Mouse (Mus musculus): ENCODE data around the gene Ngf. TPM values are rescaled to one million over a fixed set of nuclear protein-coding genes. Genes with fewer than 3 reads are reported as not detected.

Gene Ngf
- polyA plus RNA-seq, 1 experiment from 2014 or later = 1.0 TPM

DNA sequence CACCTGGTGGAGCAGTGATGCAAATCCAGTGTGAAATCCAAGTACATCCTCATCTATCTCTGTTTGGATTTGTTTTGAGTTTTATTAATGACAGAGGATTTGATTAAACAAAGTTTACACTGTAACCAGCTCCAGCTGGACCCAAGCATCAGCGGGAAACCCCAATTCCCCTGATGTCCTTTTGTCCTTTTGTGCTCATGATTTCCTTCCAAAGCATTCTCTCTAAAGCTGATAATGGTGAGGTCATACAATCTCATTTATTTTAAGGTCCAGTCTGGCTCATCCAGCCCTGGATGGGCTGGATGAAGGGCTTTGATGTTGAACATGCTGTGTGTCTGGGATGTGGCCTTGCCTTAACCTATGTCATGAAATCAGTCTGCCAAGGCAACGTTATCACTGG, 30.3 kb downstream of the Ngf start:
- no peak for DNase-seq (ENCODE audit: low spot score)
- WGBS = 77% methylated on average over 2 of the region's 2 CpGs

DNA sequence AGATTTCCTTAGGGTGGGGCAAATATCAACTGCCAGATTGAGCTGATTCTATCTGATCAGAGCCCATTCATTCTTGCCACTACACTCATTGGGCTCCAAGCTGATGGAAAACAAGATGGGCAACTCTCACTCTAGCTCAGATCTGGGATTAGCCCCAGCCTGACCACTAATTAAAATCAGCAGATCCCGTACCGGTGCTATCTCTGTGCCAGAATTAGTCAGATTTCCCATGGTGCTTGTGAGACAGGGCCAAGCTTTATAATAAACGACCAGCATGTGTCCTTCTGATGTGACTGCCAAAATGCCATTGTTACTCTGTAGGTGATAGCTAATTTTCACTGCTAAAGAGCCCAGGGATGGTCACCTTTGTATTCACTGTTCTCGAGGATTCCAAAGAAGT, 31.5 kb downstream of the Ngf start:
- ATAC-seq (ENCODE audit: insufficient read depth, low FRiP score, low TSS enrichment) (no peak), DNase-seq (ENCODE audit: low spot score) (no peak)
- H3K9me3 ChIP-seq (ENCODE audit: control insufficient read depth, low read length) = no peaks in the 10 kb centered on the region
- H3K27me3 ChIP-seq (ENCODE audit: control insufficient read depth, insufficient read depth, low read length) = no peaks in the 10 kb centered on the region
- H3K4me2 ChIP-seq (ENCODE audit: low read depth) = no peak overlapping the region
- no peak overlapping the region for H3K27ac ChIP-seq (ENCODE audit: low read depth, low read length)
- no peak overlapping the region for H3K9ac ChIP-seq (ENCODE audit: low read length)
- 86% methylated on average over 4 of the region's 4 CpGs for WGBS
- no peak overlapping the region for H3K4me3 ChIP-seq (ENCODE audit: low read depth, low read length)
- H3K4me1 ChIP-seq (ENCODE audit: control insufficient read depth, insufficient read depth, low read length) = peaks cover 2% of the 10 kb centered on the region; the same call in 1 of the 2 replicates
- no peaks in the 10 kb centered on the region for H3K36me3 ChIP-seq (ENCODE audit: control insufficient read depth, insufficient read depth, low read length)

More for the DNA sequence above, 30.3 kb downstream of the Ngf start:
- Histone ChIP-seq H3K27ac (ENCODE audit: low read depth, low read length) (no peak overlapping the region), H3K27me3 (ENCODE audit: control insufficient read depth, insufficient read depth, low read length) (no peaks in the 10 kb centered on the region), H3K4me3 (ENCODE audit: low read depth, low read length) (no peak overlapping the region), H3K4me2 (ENCODE audit: low read depth) (no peak overlapping the region), H3K36me3 (ENCODE audit: control insufficient read depth, insufficient read depth, low read length) (no peaks in the 10 kb centered on the region), H3K9me3 (ENCODE audit: control insufficient read depth, low read length) (no peaks in the 10 kb centered on the region), H3K4me1 (ENCODE audit: control insufficient read depth, insufficient read depth, low read length) (no peaks in the 10 kb centered on the region), H3K9ac (ENCODE audit: low read length) (no peak overlapping the region)
- no peak for ATAC-seq (ENCODE audit: insufficient read depth, low FRiP score, low TSS enrichment)

DNA sequence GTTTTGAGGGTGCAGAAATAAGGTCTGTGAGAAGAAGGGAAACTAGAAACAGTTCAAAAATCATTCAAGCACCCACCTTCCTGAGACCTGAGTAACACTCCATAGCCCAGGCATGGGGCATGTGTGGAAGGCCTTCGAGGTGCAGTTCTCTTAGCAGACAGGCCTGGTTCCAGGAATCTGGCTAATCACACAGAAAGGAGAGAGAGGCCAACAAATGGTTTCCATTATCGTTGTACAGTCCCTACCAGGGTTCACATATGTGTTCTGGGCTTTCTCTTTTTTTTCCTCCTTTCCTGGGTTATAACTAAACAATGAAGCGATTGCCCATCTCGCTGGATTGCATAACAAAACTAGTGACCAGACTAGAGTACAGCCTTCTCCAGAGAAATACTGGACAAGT, 35.4 kb downstream of the Ngf start:
- Histone ChIP-seq H3K36me3 (ENCODE audit: control insufficient read depth, insufficient read depth, low read length) (no peaks in the 10 kb centered on the region), H3K27ac (ENCODE audit: low read depth, low read length) (no peak overlapping the region), H3K4me1 (ENCODE audit: control insufficient read depth, insufficient read depth, low read length) (peaks cover 2% of the 10 kb centered on the region; the same call in 1 of the 2 replicates), H3K9ac (ENCODE audit: low read length) (no peak overlapping the region), H3K9me3 (ENCODE audit: control insufficient read depth, low read length) (no peaks in the 10 kb centered on the region), H3K27me3 (ENCODE audit: control insufficient read depth, insufficient read depth, low read length) (no peaks in the 10 kb centered on the region), H3K4me3 (ENCODE audit: low read depth, low read length) (no peak overlapping the region), H3K4me2 (ENCODE audit: low read depth) (no peak overlapping the region)
- no peak for ATAC-seq (ENCODE audit: insufficient read depth, low FRiP score, low TSS enrichment)
- DNase-seq (ENCODE audit: low spot score) = no peak
- 90% methylated on average over 4 of the region's 4 CpGs for WGBS

DNA sequence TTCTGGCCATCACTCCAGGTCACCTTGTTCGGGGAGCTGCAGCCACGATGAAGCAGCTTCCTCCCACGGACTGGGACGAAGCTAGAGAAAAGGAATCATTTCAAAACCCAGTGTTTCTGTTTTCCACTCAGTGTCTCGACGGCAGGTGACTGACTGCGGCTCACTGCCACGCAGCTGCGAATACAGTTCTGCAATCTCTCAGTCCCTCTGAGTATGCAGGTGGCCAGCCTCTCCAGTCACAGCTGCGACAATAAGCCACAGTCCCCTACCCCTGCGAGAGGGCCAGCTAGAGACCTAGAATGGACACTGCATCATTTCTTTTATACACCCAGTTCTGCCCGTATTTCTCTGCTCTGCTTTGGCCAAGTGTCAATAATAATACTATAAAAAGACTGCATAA, 36.3 kb downstream of the Ngf start:
- Histone ChIP-seq H3K4me1 (ENCODE audit: control insufficient read depth, insufficient read depth, low read length) (peaks cover 2% of the 10 kb centered on the region; the same call in 1 of the 2 replicates), H3K27me3 (ENCODE audit: control insufficient read depth, insufficient read depth, low read length) (no peaks in the 10 kb centered on the region), H3K4me3 (ENCODE audit: low read depth, low read length) (no peak overlapping the region), H3K36me3 (ENCODE audit: control insufficient read depth, insufficient read depth, low read length) (no peaks in the 10 kb centered on the region), H3K9me3 (ENCODE audit: control insufficient read depth, low read length) (no peaks in the 10 kb centered on the region), H3K9ac (ENCODE audit: low read length) (no peak overlapping the region), H3K27ac (ENCODE audit: low read depth, low read length) (no peak overlapping the region), H3K4me2 (ENCODE audit: low read depth) (no peak overlapping the region)
- WGBS = 63% methylated on average over 12 of the region's 12 CpGs
- ATAC-seq (ENCODE audit: insufficient read depth, low FRiP score, low TSS enrichment) (no peak), DNase-seq (ENCODE audit: low spot score) (no peak)

DNA sequence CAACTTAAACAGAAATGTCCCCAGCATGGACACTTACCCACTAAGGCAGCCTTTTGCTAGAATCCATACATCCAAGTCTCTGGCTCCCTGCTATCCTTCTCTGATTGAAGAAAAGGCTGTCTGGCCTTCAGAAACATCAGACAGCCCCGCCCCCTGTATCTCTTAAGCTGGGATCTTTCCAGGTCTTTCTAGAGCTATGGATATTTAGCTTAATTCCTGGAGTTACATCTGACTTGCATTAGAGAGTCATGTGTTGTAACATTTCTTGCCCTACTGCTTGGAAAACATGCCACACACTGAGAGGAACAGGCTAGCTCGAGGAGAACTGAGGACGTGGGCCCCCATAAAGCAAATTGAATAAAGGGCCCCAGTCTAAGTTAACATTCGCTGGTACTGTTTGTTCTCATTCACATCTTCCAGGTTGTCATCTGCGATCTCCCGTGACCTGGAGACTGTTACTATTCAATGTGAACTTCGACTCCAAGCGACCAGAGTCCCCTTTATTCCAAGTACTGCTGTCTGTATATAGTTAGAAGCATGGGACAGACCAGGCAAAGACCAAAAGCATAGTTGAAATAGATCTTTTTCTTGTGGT, 38.0 kb downstream of the Ngf start:
- Histone ChIP-seq H3K4me2 (ENCODE audit: low read depth) (no peak overlapping the region), H3K27me3 (ENCODE audit: control insufficient read depth, insufficient read depth, low read length) (no peaks in the 10 kb centered on the region), H3K27ac (ENCODE audit: low read depth, low read length) (no peak overlapping the region), H3K4me1 (ENCODE audit: control insufficient read depth, insufficient read depth, low read length) (peaks cover 2% of the 10 kb centered on the region; the same call in 1 of the 2 replicates), H3K9ac (ENCODE audit: low read length) (no peak overlapping the region), H3K36me3 (ENCODE audit: control insufficient read depth, insufficient read depth, low read length) (no peaks in the 10 kb centered on the region), H3K9me3 (ENCODE audit: control insufficient read depth, low read length) (no peaks in the 10 kb centered on the region), H3K4me3 (ENCODE audit: low read depth, low read length) (no peak overlapping the region)
- DNase-seq (ENCODE audit: low spot score) (no peak), ATAC-seq (ENCODE audit: insufficient read depth, low FRiP score, low TSS enrichment) (no peak)
- 68% methylated on average over 8 of the region's 8 CpGs for WGBS

DNA sequence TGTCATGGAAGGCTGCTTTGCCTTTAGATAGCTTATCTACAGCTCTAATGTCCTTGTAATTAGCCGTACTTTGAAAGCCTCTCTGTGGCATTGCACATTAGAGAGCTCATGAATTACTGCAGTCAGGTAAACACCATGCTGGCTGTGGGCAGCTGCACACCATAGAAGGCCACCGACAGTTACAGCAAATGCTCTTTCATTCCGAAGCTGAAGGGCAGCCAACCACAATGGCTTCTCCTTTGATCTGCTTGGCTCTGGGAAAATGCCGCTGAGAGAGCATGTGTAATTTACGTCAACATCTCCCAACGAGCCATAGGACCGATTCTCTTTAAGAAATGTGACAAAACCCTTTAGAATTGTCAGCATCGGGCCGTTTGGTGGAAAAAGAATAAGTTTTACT, 38.7 kb downstream of the Ngf start:
- 20% methylated on average over 9 of the region's 9 CpGs for WGBS
- Histone ChIP-seq H3K4me3 (ENCODE audit: low read depth, low read length) (no peak overlapping the region), H3K27me3 (ENCODE audit: control insufficient read depth, insufficient read depth, low read length) (no peaks in the 10 kb centered on the region), H3K9me3 (ENCODE audit: control insufficient read depth, low read length) (no peaks in the 10 kb centered on the region), H3K36me3 (ENCODE audit: control insufficient read depth, insufficient read depth, low read length) (no peaks in the 10 kb centered on the region), H3K27ac (ENCODE audit: low read depth, low read length) (no peak overlapping the region), H3K4me2 (ENCODE audit: low read depth) (no peak overlapping the region), H3K9ac (ENCODE audit: low read length) (no peak overlapping the region), H3K4me1 (ENCODE audit: control insufficient read depth, insufficient read depth, low read length) (peaks cover 2% of the 10 kb centered on the region; the same call in 1 of the 2 replicates)
- DNase-seq (ENCODE audit: low spot score) = peak; percentile 24
- no peak for ATAC-seq (ENCODE audit: insufficient read depth, low FRiP score, low TSS enrichment)

DNA sequence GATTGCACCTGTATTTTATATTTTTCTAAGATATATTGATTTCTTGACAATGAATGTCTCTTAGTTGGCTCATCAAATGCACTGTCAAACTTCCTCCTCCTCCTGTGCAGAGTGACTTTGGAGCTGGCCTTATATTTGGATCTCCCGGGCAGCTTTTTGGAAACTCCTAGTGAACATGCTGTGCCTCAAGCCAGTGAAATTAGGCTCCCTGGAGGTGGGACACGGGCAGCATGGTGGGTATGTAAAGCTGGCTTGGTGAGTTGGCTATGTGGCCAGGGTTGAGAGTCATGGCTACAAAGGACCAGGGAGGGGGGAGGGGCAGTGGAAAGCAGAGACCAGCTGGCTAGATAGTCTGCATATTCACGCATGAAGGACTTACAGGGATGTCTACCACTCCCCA, 39.9 kb downstream of the Ngf start:
- WGBS = 57% methylated on average over 3 of the region's 3 CpGs
- Histone ChIP-seq H3K36me3 (ENCODE audit: control insufficient read depth, insufficient read depth, low read length) (no peaks in the 10 kb centered on the region), H3K4me2 (ENCODE audit: low read depth) (no peak overlapping the region), H3K9me3 (ENCODE audit: control insufficient read depth, low read length) (no peaks in the 10 kb centered on the region), H3K27me3 (ENCODE audit: control insufficient read depth, insufficient read depth, low read length) (no peaks in the 10 kb centered on the region), H3K9ac (ENCODE audit: low read length) (no peak overlapping the region), H3K27ac (ENCODE audit: low read depth, low read length) (no peak overlapping the region), H3K4me1 (ENCODE audit: control insufficient read depth, insufficient read depth, low read length) (peaks cover 2% of the 10 kb centered on the region; the same call in 1 of the 2 replicates), H3K4me3 (ENCODE audit: low read depth, low read length) (no peak overlapping the region)
- DNase-seq (ENCODE audit: low spot score) = no peak
- ATAC-seq (ENCODE audit: insufficient read depth, low FRiP score, low TSS enrichment) = no peak

DNA sequence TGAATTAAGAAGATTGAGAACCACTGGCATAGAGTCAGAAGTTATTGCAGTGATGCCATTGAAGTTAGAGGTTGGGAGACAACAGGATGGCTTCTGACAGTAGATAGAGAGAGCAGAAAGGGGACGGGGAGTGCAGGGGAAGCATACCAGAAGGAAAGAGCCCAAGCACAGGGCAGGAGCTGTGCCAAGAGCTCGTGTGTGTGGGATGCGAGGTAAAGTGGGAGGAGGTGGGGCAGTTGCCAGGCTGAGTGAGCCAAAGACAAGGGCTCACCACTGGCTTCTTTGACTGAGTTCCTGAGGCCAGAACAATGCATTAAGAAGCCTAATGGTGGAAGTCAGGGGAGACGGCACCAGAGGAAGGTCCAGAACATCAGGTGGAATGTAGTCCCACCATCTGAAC, 47.2 kb downstream of the Ngf start:
- Histone ChIP-seq H3K4me1 (ENCODE audit: control insufficient read depth, insufficient read depth, low read length) (no peaks in the 10 kb centered on the region), H3K9ac (ENCODE audit: low read length) (no peak overlapping the region), H3K27ac (ENCODE audit: low read depth, low read length) (no peak overlapping the region), H3K36me3 (ENCODE audit: control insufficient read depth, insufficient read depth, low read length) (no peaks in the 10 kb centered on the region), H3K4me3 (ENCODE audit: low read depth, low read length) (no peak overlapping the region), H3K4me2 (ENCODE audit: low read depth) (no peak overlapping the region), H3K27me3 (ENCODE audit: control insufficient read depth, insufficient read depth, low read length) (no peaks in the 10 kb centered on the region), H3K9me3 (ENCODE audit: control insufficient read depth, low read length) (no peaks in the 10 kb centered on the region)
- 89% methylated on average over 4 of the region's 4 CpGs for WGBS
- no peak for ATAC-seq (ENCODE audit: insufficient read depth, low FRiP score, low TSS enrichment)
- no peak for DNase-seq (ENCODE audit: low spot score)

DNA sequence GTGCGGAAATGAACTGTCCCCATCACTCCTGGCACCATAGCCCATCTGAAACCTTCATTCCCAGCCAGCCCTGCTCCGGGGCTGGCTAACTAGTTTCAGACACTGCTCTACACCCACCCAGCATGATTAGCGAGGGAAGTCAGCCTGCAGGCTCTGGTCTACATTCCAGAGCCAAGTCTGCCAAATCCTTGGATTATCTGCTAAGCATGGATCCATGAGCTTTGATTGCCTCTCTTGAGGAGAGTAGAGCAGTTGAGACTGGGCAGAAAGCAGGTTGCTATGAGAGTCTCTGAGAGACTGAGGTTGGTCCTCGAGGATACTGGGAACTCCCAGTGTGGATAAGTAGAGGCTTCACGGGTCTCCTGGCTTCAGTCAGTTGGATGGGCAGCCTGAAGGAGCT, 51.3 kb downstream of the Ngf start:
- Histone ChIP-seq H3K4me1 (ENCODE audit: control insufficient read depth, insufficient read depth, low read length) (no peaks in the 10 kb centered on the region), H3K4me3 (ENCODE audit: low read depth, low read length) (no peak overlapping the region), H3K27ac (ENCODE audit: low read depth, low read length) (no peak overlapping the region), H3K4me2 (ENCODE audit: low read depth) (no peak overlapping the region), H3K9ac (ENCODE audit: low read length) (no peak overlapping the region), H3K27me3 (ENCODE audit: control insufficient read depth, insufficient read depth, low read length) (no peaks in the 10 kb centered on the region), H3K36me3 (ENCODE audit: control insufficient read depth, insufficient read depth, low read length) (no peaks in the 10 kb centered on the region), H3K9me3 (ENCODE audit: control insufficient read depth, low read length) (no peaks in the 10 kb centered on the region)
- ATAC-seq (ENCODE audit: insufficient read depth, low FRiP score, low TSS enrichment) (no peak), DNase-seq (ENCODE audit: low spot score) (no peak)
- 75% methylated on average over 5 of the region's 5 CpGs for whole genome bisulfite sequencing

All from neural tube, embryonic 11.5 days (tissue).